Mouse (Mus musculus) right cerebral cortex, postnatal 4 days (tissue): ENCODE measurements around the gene Trim67.
A peak's percentile ranks its signal among the peaks of the same experiment; 100 is the strongest.

ENCODE experiments used
- DNase-seq: peaks from one replicate; pipeline ENCODE4 v3.0.0-alpha.2; 2022

The Trim67 gene

GRCm38 (mm10) chr8:124795781-124796488, 3.0 kb downstream of the Trim67 start:
- no peak for DNase-seq

- DNase-seq = no peak
Measured at GRCm38 (mm10) chr8:124800542-124800941, 7.7 kb downstream of the Trim67 start.

- DNase-seq = no peak
Measured at GRCm38 (mm10) chr8:124803824-124804702, 11.2 kb downstream of the Trim67 start.

GRCm38 (mm10) chr8:124805990-124806389, 13.1 kb downstream of the Trim67 start:
- DNase-seq = no peak

- no peak for DNase-seq
Measured at GRCm38 (mm10) chr8:124809419-124809818, 16.5 kb downstream of the Trim67 start.

GRCm38 (mm10) chr8:124810056-124810610, 17.2 kb downstream of the Trim67 start:
- no peak for DNase-seq

- DNase-seq = no peak
Measured at GRCm38 (mm10) chr8:124810689-124811394, 17.9 kb downstream of the Trim67 start.

GRCm38 (mm10) chr8:124813326-124813725, 20.4 kb downstream of the Trim67 start:
- no peak for DNase-seq

GRCm38 (mm10) chr8:124815870-124816269, 23.0 kb downstream of the Trim67 start:
- no peak for DNase-seq

GRCm38 (mm10) chr8:124816866-124817265, 24.0 kb downstream of the Trim67 start:
- no peak for DNase-seq

GRCm38 (mm10) chr8:124817361-124817760, 24.5 kb downstream of the Trim67 start:
- DNase-seq = no peak

- no peak for DNase-seq
Measured at GRCm38 (mm10) chr8:124819612-124820115, 26.8 kb downstream of the Trim67 start.

- no peak for DNase-seq
Measured at GRCm38 (mm10) chr8:124820125-124820524, 27.2 kb downstream of the Trim67 start.

GRCm38 (mm10) chr8:124823497-124823896, 30.6 kb downstream of the Trim67 start:
- no peak for DNase-seq

GRCm38 (mm10) chr8:124826658-124827057, 33.8 kb downstream of the Trim67 start:
- DNase-seq = no peak

GRCm38 (mm10) chr8:124827387-124827786, 34.5 kb downstream of the Trim67 start:
- DNase-seq = peak; percentile 39

- DNase-seq = no peak
Measured at GRCm38 (mm10) chr8:124828561-124829240, 35.8 kb downstream of the Trim67 start.

- no peak for DNase-seq
Measured at GRCm38 (mm10) chr8:124830050-124830449, 37.2 kb downstream of the Trim67 start.

GRCm38 (mm10) chr8:124831531-124831930, 38.6 kb downstream of the Trim67 start:
- no peak for DNase-seq

GRCm38 (mm10) chr8:124831941-124832340, 39.0 kb downstream of the Trim67 start:
- DNase-seq = no peak

- no peak for DNase-seq
Measured at GRCm38 (mm10) chr8:124833430-124834205, 40.7 kb downstream of the Trim67 start.
